Mouse (Mus musculus): Measurements from ENCODE around the gene Pak6.

The Pak6 gene

DNA sequence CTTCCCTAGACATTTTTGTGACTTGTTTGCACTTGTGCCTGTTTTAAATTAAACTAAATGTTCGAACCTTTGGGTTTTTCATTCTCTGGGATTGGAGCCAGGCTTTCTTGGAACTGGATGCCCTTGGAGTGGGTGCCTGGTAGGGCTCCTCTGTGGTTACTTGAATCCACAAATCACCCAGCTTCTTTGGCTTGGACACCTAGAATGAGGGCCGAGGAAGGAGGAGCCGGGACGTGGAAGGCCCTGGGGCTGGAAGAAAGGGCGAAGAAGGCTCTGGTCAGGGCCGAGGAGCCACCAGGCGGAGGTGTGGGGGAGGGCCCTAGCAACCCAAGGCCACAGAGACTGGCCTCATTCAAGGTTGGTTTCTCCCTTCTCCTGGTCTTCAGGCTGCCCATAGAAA lies 34.9 kb downstream of the Pak6 start:
- DNase-seq (ENCODE audit: low spot score): no peak

DNA sequence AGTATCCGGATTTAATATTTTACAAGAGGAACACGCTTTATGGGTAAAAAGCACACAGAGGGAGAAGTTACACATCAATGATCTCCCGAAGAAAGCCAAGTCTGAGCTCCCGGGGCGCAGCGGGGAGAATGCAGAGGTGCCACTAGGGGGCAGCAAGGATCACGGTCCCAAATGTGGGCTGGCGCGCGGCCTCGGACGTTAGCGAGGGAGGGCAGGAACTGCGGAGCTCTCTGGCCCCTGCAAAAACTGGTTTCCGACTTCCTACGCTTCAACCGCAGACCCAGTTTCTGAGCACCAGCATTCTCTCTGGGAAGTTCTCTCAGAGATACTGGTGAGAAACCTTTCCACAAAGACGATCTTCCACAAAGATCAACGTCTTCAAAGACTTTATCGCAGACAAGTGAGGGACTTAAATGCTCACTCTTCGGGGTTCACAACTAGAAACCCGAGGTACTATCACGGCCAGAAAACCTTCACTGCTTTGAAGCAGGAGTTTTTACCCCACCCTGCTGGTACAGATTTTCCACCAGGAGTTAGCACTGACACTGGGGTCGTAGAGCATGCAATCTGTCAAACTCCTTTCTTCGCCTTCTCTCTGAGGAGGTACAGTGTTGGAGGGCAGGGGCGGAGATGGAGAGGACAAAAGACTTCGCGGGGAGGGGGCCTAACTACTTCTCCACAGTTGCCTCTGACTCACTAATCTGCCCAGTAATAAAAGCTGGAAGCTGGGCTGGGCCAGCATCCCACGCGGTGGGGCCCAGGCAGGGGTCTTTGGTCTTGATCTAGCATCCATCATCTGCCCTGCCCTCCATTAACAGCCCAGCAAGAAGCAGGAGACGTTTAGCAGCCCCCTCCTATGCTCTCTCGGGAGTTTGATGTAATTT lies 37.3 kb downstream of the Pak6 start:
- DNase-seq (ENCODE audit: low spot score): peak; percentile 89

DNA sequence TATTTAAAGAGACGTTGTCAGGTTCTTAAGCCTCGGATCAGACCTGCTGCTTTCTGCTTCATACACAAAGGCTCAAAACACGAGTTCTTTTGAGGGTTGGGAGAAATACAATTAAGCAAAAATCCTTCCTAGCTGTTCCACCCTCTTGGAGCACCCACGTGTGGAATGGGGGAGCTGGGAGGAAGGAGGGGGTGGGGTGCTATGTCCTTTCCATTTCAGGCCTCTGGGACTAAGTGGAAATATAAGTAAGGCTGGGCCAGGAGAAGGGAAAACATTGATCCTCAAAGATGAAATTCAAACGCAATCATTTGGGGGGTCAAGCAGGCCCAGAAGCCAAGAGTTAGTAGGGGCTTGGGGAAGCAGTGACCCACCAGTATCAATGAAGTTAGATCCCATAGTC lies 38.1 kb downstream of the Pak6 start:
- DNase-seq (ENCODE audit: low spot score): peak; percentile 55

DNA sequence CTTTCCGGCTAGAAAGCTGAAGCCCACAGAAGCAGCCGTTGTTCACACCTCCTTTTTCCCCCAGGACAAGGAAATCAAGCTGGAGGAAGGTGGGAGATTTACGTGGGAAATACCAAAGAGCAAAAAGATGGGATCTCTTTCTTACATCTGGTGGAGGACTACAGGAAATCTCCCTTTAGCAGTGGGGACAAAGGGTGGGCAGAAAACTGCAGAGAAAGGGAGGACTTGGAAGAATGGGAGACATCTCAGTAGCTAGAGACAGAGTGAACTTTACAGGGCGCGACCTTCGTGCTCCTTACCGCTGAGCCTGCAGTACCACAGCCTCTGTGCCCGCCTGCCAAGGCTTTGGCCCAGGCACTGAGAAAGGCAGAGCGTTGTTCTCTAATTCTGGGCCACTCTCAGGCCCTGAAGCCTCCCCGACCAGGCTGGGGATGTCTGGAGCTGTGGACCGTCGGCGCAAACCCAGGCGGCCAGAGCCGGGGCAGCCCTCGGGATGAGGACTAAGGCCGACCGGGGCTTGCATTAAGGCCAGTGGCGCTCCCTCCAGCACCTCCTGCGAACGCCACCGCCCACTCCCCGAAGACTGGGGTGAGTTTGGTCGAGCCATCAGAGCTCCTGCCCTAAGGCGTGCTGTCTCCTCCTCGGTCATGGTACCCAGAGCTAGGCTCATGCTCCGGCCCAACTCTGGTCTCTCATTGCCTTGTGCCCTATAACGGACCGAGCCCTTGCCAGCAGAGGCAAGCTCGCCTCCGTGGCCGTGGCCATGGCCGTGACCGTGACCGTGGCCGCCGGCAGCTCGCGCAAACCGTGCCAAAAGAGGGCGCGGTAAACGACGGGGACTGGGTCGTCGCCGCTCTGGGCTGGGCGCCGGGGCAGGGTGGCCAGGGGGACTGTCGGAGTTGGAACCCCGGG lies 39.1 kb downstream of the Pak6 start:
- DNase-seq (ENCODE audit: low spot score): peak; percentile 35

DNA sequence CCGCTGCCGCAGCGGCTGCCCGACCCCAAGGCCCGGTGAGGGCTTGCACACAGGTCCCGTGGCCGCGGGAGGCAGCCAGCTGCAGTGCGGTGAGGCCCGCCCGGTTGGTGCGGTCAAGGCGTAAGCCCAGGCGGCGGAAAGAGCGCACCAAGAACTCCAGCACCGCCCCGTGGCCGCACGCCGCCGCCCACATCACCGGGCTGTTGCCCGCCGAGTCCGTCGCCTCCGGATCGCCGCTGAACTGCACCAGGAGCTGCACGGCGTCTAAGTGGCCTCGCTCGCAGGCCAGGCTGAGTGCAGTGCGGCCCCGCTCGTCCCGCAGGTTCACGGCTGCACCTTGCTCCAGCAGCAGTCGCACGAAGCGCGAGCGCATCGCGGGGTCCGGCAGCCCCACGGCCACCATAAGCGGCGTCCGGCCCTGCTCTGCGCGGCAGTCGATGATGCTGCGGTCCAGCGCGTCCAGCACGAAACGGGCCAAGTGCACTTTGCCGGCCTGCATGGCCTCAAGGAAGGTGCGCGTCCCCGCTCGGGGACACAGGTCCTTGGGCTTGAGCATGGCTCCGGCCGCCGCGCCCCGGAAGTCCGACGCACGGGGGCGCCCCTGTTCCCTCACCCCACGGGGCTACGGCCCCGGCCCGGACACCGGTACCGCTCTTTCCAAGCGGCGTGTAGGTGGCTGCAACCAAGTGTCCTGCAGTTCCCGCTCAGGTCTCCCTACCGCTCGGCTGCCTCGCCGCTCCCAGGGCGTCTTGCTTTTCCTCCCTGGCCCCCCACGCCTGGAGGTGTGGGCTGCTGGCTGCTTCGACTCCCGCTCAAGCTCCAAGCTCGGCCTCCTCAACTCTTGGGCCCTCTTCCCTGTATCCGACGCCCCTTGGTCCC lies 40.0 kb downstream of the Pak6 start:
- DNase-seq (ENCODE audit: low spot score): peak; percentile 63

DNA sequence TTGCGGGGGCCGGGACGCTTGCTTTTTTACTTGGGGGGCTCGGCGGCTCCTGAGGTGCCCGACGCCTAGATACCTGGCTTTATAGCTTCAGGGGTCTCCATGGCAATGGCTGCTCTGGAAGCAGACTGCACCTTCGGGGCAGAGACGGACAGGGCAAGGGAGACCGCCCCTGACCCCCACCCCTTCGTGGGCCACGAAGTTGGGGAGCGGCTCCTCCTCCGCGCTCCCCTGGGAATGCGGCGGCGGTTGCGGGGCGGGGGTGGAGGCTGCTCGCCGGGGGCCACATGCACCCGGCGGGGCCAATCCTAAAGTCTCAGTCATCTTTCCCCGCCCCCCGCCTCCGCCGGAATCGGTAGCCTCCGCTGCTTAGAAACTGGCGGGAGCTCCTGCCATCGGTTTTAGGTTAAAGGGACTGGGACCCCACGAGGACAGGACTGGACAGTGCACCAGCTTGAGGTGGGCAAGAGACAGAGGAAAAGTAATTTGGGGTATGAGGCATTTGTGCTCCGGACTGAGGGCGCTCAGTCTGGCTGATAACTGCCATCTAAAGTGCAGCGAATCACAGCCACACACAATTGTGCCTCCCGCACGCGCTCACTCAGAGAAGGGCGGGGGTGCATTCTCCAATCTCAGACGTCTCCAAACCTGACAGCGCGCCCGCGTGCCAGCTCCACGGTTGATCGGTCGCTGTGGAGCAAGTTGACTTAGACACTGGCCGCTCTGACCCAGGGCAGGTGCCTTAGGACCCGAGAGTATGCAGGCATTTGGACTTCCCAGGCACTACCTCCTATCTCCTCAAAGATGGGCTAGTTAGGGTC lies 41.0 kb downstream of the Pak6 start, which contains the start of gene Ankrd63:
TSS of gene Ankrd63 (minus strand) at position 51 of the 818 bp plus-strand sequence.
- peak; percentile 39 for DNase-seq (ENCODE audit: low spot score)

DNA sequence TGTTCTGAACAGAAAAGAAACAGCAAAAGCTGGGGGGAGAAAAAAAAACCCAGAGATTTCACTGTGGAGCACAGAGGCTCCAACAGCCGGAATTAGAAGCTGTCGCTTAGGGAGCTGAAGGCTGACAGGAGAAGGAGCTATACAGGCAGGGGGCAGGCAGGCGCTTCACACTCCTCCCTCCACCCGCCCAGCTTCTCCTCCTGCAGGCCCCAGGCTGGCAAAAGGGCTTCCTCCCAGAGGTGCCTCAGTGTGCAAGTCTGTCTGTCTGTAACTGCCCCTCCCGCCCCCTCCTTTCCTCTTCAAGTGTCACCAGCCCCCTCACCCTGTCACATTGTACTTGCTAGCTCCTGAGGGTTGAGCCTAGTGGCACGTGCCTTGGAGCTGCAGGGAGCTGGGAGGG lies 43.3 kb downstream of the Pak6 start:
- DNase-seq (ENCODE audit: low spot score): no peak

DNA sequence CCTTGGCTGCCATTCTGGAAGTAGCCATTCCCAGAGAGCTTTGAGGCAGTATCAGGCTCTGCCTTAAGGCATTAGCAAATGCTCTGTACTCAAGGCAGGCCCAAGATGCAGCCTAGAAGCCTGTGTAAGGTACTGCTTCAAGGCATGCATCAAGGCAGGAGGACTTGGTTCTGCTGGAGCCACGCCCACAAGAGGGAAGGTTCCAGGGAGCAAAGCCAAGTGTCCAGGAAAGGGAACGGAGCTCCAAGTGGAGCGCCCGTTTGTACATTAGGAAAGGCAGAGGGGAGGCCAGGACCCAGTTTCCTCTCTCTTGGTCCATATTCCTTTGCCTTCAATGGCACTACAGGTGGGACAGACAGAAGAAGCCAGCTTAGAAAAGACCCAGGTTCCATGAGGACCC lies 45.4 kb downstream of the Pak6 start:
- DNase-seq (ENCODE audit: low spot score): no peak

DNA sequence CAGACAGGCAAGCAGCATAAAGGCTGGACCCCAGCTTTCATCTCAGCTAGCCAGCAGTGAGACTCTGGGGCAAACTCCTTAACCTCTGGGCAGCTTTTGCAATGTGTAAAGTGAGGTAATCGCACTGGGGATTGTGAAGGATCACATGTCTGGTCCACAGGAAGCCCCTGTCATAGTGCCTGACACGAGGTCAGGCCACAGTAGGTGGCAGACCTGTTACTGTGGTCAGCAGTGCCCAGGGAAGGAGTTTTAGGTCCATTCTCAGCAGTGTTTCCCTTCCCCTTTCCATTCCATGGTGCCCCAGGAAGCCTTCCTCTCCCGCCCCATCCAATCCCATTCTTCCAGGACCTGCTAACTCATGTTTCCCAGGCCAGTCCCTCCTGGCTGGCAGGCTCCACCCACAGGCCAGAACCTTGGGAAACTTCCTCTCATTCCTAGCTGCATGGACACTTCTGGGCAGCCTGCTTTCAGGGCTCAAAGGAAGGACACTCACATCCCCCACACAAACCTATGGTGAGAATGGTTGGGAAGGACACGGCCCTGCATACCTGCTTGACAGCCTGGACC lies 46.6 kb downstream of the Pak6 start:
- peak; percentile 30 for DNase-seq (ENCODE audit: low spot score)

DNA sequence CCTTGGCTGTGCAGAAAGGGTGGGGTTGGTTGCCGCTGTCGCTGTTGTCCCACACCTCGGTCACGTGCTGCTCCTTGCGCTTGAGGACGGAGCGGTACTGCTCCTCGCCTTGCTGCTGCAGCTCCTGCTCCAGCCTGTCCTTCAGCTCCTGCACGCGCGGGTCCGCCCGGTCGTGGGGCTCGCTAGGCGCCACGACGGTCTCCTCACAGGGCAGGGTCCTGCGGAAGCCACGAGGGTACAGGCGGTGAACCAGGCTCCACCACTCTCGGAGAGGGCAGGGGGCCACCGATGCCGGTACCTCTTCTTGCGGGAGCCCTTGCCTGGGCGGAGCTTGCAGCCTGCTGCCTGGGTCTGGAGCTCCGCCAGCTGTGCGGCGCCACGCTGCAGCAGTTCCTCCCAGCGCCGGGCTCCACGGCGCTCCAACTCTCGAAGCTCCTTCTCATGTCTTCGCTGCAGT lies 48.0 kb downstream of the Pak6 start:
- peak; percentile 64 for DNase-seq (ENCODE audit: low spot score)

DNA sequence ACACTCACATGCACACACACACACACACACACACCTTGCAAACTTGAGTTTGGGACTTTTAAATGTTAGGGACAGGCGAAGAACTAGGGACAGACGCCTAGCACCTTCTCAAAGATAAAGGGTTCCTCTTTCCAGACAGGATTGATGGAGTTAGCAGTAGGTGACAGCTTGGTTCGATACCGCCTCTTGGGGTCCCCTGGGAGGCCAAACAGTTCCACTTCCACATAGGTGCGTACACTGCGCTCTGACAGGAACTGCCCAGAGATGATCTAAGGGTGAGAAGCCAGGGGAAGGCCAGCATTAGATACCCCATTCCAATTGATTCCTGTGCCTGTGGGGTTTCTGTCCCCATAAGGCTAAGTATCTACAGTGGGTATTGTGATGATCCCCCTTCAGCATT lies 50.5 kb downstream of the Pak6 start:
- DNase-seq (ENCODE audit: low spot score): no peak

DNA sequence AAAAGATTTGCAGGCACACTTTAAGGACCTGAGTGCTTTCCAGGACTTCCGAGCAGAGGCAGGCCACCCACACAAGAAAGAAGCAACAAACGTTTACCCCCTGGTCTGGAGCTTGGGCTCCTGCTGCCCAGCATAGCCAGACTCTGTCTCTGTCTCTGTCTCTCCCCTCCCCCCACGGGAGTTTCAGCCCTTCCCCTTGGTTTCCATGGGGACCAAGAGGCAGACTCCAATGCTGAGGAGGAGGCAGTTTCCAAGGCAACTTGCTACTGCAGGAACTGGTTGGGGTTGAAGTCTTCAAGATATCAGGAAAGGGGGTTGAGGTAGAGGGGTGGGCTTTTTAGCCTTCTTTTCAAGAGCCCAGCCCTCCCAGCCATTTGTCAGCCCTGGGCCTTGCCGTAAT lies 51.1 kb downstream of the Pak6 start:
- peak; percentile 57 for DNase-seq (ENCODE audit: low spot score)

DNA sequence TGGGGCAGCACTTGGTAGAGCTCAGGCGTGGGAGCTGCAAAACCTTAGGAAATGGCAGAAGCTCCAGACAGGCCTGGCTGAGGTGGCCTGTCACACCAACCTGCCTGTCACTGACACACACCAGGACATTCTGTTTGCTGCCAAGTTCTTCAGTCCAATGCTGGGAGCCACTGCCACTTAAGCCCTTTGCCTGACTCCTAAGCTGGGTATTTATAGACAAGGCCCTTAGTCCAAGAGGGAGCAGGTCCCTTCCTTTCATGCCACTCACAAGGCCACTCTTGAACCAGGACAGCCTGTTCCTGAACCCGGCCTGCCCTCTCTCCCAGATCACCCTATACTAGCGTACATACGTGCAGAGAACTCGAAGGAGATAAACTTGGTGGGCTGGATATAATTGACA lies 53.6 kb downstream of the Pak6 start:
- DNase-seq (ENCODE audit: low spot score): no peak

DNA sequence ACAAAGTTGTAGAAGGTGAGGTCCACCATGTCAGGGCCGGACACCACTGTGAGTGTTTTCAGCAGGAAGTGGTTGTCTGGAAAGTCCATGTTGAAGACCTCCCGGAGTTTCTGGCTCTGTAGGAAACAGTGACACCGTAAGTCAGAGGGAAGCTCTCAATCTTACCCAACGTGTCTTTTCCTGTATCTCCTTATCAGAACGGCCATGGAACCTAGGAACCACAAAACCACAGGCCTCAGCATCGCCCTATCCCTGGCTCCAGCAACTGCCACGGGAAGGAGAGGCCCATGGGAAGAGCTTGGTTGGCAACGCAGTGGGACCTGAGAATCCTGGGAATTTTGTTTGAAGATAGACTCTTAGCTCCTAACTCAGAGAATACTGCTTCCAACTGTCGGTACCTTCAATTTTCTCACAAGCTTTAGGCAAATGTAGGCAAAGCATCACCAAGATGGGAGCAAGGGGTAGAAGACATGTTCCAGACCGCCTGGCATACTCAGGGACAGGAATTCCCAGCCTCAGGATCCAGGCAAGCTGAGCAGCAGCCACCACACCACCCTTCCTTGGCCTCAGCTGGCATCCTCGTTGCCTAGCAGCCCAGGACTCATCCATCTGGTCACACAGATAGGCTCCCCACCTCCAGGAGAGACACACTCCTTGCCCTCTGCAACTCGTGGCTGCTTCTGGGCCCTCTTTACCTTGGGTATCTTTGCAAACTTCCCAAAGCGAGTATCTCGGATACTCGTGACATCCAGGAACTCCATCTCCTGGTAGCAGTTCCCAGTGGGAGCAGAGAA lies 60.8 kb downstream of the Pak6 start:
- no peak for DNase-seq (ENCODE audit: low spot score)

DNA sequence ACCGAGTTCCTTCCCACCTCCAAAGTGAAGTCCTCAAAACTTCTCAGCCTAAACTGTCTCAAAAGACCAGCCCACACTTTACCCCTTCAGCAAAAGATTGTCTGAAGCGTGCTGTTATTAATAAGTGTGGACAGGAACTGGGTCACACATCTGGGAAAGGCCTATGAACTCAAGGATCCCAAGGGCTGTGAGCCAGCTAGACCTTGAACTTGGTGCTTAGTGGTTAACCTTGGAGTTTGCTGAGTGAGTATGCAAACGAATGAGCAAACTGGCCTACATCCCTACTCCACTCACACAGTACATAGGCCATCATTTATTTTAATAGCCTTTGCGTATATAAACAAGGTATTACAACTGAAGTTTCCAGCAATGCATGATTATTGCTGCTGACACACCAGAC lies 62.4 kb downstream of the Pak6 start:
- no peak for DNase-seq (ENCODE audit: low spot score)

DNA sequence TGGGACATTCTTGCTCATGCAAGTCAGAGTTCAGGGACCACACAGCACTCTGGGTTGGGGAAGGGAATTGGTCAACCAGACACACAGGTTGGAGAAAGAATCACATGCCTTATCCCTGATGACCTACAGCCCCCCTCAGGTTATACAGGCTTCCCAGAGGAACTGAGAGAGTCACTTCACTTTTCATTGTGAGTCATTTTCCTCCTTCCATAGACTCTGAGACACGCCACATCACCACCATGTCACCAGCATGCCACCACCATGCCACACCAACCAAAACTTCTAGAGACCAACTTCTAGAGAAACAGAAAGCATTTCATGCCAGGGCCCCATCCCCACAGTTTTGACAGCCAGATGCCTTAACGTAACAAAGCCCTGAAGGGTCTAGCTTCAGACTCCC lies 63.8 kb downstream of the Pak6 start:
- no peak for DNase-seq (ENCODE audit: low spot score)

DNA sequence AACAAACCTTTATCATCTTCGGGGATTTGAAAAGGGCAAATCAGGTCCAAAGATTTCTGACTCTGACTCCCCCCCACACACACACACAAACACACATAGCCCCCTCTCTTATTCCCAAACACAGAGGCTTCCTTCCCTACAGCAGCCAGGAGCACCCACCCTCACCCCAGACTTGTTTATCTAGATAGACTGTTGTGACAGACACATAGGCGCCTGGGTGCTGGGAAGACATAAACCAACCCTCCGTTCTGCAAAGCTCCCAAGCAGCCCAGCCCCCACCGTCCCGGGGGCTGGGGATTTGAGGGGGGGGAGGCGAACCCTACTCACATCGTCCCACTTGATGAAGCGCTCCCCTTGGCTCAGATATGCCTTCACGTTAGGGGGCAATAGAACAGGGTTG lies 64.8 kb downstream of the Pak6 start:
- DNase-seq (ENCODE audit: low spot score): no peak

DNA sequence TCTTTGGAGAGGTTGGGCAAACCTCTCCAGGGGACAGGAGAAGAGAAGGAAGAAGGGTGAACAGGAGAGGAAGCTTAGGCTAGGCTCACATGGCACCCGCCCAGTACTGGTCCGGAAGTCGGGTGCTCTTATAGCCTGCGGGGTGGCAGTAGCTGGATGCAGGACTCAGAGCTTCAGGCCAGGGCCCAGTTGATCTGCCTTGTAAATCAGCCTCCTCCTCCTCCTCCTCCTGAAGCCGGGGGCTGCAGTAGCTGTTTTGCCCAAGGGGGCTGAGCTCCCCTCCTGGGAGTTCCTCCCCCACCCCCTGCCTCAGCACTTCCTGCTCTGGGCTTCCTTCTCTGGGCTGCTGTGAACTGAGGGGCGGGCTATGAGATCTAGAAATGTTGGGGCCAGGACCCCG lies 65.2 kb downstream of the Pak6 start, which contains the start of gene Plcb2:
TSS of gene Plcb2 (minus strand) at position 102 of the 400 bp plus-strand sequence.
- peak; percentile 10 for DNase-seq (ENCODE audit: low spot score)

DNA sequence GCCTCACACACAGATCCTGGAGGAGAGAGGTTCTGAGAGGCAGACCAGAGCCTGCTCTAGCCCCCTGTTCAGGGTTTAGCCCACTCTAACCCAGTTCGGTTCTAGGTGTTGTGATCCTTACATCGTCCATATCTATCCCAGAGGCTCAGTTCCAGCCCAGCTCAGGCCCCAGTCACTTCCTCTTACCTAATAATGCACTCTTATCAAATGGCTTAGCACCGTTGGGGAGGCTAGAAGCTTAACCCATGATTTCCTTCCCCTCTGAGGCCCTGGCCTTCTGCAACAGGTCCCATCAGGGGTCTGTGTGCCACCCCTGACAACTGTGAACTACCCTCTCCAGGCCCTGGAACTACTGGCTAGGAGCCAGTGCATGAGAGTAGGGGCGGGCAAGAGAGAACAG lies 66.1 kb downstream of the Pak6 start:
- no peak for DNase-seq (ENCODE audit: low spot score)
